Mouse (Mus musculus): ENCODE measurements around the gene Trim50. TPM values are rescaled to one million over a fixed set of nuclear protein-coding genes. Genes with fewer than 3 reads are reported as not detected.

Gene Trim50
- polyA plus RNA-seq (2014; fragmentation: Illumina TruSeq; extraction: RNeasy Lipid Tissue Mini Kit (QIAGEN cat#74804); ENCODE audit: low read depth, low replicate concordance): not detected

DNA sequence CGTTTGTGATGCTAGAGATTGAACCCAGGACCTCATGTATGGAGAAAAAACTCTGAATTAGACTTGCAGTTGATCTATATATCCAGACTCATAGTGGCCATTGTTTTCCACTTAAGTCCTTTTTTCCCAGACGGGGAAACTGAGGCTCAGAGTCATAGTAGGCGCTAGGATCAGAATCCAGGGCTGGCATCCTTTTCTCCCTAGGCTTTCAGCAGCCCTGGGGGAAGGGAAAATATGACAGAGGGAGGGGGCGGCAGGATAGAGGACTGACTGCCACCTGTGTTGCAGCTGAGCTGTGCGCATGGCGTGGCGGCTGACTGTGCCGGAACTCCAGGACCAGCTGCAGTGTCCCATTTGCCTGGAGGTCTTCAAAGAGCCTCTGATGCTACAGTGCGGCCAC, at the start of gene Trim50:
Gene Trim50 (plus strand): TSS at position 301 of the 400 bp plus-strand sequence.

GRCm38 (mm10) chr5:135349862-135350261, 3.2 kb upstream of the Trim50 start, which contains the start of gene Fkbp6:
TSS of gene Fkbp6 (minus strand) at chr5:135350044.

DNA sequence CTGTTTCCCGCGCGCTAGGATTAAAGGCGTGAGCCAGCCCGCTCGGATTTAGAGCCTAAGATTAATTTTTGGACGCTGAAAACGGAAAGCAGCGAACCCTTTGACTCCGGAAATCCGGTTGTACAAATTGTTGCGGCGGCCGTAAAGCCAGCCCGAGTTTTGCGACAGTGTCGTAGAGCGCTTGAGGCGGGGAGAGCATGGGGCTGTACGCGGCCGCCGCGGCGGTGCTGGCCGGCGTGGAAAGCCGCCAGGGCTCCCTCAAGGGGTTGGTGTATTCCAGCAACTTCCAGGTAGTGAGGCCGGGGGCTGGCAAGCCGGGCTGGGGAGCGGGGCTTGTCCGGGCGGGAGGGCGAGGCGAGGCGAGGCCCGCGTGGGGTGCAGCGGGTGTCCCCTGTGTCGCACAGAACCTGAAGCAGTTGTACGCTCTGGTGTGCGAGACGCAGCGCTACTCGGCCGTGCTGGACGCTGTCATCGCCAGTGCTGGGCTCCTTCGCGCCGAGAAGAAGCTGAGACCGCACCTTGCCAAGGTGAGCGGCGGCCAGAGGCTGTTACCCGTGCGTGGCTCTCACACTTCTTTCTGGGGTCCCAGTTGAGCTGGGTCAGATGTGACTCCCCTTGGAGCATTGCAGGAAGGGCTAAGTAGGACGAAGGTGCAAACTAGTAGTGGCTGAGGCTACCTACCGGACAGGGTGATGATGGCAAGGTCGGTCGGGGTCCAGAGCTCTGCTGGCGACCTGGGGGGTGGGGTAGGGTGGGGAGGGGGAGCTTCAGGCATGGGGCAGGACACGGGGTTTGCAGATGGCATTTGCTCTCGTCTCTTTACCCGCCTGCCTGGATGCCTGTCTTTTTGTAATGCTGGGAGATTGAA, 16.9 kb downstream of the Trim50 start, which contains the start of gene Nsun5:
Gene Nsun5 (plus strand): TSS at position 167 of the 868 bp plus-strand sequence.

DNA sequence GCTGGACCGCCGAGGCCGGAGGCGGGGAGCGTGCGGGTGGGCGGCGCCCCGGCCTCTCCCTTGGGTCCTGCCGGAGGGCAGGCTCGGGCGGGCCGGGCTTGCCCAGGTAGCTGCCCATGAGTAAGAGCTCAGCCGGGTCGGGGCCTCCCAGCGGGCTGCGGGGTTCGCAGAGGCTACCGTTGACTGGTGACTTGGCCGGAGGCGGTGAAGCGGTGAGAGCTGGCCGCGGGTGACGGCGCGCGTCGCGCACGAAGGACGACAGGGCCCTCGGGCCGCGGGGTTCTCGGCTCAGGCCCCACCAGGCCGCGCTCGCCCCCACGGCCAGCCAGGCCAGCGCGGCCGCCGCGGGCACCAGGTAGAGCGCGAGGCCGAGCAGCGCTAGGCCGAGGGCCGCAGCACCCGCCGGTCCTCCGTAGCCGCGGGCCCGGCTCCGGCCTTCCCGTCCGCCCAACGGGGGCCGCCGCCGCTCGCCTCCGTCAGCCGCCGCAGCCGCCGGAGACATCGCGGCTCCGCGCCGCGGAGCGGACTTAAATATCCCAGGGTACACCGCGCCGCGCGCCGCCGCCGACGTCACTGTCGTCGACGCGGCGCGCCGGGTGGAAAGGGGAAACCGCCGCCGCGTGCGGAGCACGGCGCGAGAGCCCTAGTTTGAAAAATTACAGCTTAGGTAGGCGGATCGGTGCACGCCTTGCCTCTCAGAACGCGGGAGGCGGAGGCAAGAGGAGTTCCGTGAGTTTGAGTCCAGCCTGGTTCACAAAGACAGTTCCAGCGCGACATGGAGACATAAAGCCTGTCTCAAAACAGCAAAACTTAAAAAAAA, 41.1 kb downstream of the Trim50 start, which contains the start of gene Pom121:
Gene Pom121 (minus strand): TSS at position 543 of the 820 bp plus-strand sequence.

Other genes starting within 250 kb of the Trim50 start
- gene Tbl2, start 203.6 kb upstream of the Trim50 start, polyA plus RNA-seq (2014; fragmentation: Illumina TruSeq; extraction: RNeasy Lipid Tissue Mini Kit (QIAGEN cat#74804); ENCODE audit: low read depth, low replicate concordance): 2.5 TPM
- gene Bcl7b, start 185.0 kb upstream of the Trim50 start, polyA plus RNA-seq (2014; fragmentation: Illumina TruSeq; extraction: RNeasy Lipid Tissue Mini Kit (QIAGEN cat#74804); ENCODE audit: low read depth, low replicate concordance): 6.0 TPM
- 14.2 TPM for gene Baz1b, start 166.0 kb upstream of the Trim50 start, polyA plus RNA-seq (2014; fragmentation: Illumina TruSeq; extraction: RNeasy Lipid Tissue Mini Kit (QIAGEN cat#74804); ENCODE audit: low read depth, low replicate concordance)
- not detected for gene Fzd9, start 102.1 kb upstream of the Trim50 start, polyA plus RNA-seq (2014; fragmentation: Illumina TruSeq; extraction: RNeasy Lipid Tissue Mini Kit (QIAGEN cat#74804); ENCODE audit: low read depth, low replicate concordance)
- not detected for gene Fkbp6, start 3.3 kb upstream of the Trim50 start, polyA plus RNA-seq (2014; fragmentation: Illumina TruSeq; extraction: RNeasy Lipid Tissue Mini Kit (QIAGEN cat#74804); ENCODE audit: low read depth, low replicate concordance)
- gene Nsun5, start 16.7 kb downstream of the Trim50 start, polyA plus RNA-seq (2014; fragmentation: Illumina TruSeq; extraction: RNeasy Lipid Tissue Mini Kit (QIAGEN cat#74804); ENCODE audit: low read depth, low replicate concordance): 2.8 TPM
- gene Pom121, start 41.3 kb downstream of the Trim50 start, polyA plus RNA-seq (2014; fragmentation: Illumina TruSeq; extraction: RNeasy Lipid Tissue Mini Kit (QIAGEN cat#74804); ENCODE audit: low read depth, low replicate concordance): 1.3 TPM
- gene Hip1, start 191.8 kb downstream of the Trim50 start, polyA plus RNA-seq (2014; fragmentation: Illumina TruSeq; extraction: RNeasy Lipid Tissue Mini Kit (QIAGEN cat#74804); ENCODE audit: low read depth, low replicate concordance): 2.4 TPM
- gene Ccl26, start 210.3 kb downstream of the Trim50 start, polyA plus RNA-seq (2014; fragmentation: Illumina TruSeq; extraction: RNeasy Lipid Tissue Mini Kit (QIAGEN cat#74804); ENCODE audit: low read depth, low replicate concordance): not detected
- 0.90 TPM for gene Ccl24, start 219.8 kb downstream of the Trim50 start, polyA plus RNA-seq (2014; fragmentation: Illumina TruSeq; extraction: RNeasy Lipid Tissue Mini Kit (QIAGEN cat#74804); ENCODE audit: low read depth, low replicate concordance)

Measured in liver, adult 10 weeks (tissue).